Mouse (Mus musculus) olfactory bulb, adult 2 months (tissue): ENCODE data around the gene Mettl27. TPM values are rescaled to one million over a fixed set of nuclear protein-coding genes. Genes with fewer than 3 reads are reported as not detected.

ENCODE experiments used
- H3K27ac ChIP-seq: fragments of 200-500 bp; 2 replicates; pipeline ENCODE4 v1.5.1; 2012; ENCODE audit warnings: low read depth, low read length; ENCODE audit not compliant: insufficient read depth
- H3K4me1 ChIP-seq: fragments of 200-500 bp; 2 replicates; pipeline ENCODE4 v1.6.1; 2012; ENCODE audit warnings: low read length; ENCODE audit not compliant: control insufficient read depth, insufficient read depth
- H3K4me3 ChIP-seq: fragments of 200-500 bp; 2 replicates; pipeline ENCODE4 v1.5.1; 2012; ENCODE audit warnings: mild to moderate bottlenecking, low read depth, low read length, moderate library complexity; ENCODE audit not compliant: insufficient read depth
- CTCF ChIP-seq: fragments of 200-500 bp; IDR thresholded peaks from 2 replicates; pipeline ENCODE4 v1.5.1; 2012; ENCODE audit warnings: low read depth, mild to moderate bottlenecking, low read length, moderate library complexity; ENCODE audit not compliant: insufficient read depth
- POLR2A ChIP-seq: fragments of 200-500 bp; IDR thresholded peaks from 2 replicates; pipeline ENCODE4 v1.6.1; 2012; ENCODE audit warnings: mild to moderate bottlenecking, low read depth, low read length, moderate library complexity; ENCODE audit not compliant: insufficient read depth
- WGBS: fragments of 180-500 bp; shearing (Covaris S2); methylation state at CpG from one replicate; pipeline ENCODE4 v1.1.7; 2018; 5-methylcytosine and 5-hydroxymethylcytosine counted together
- polyA plus RNA-seq: library from polyadenylated mRNA; stranded (reverse); fragments of >200 nt; gene quantifications from 2 replicates; pipeline ENCODE4 v1.2.4, GENCODE M21; 2012; ENCODE audit warnings: low replicate concordance; ENCODE audit not compliant: missing spikeins, insufficient read depth, insufficient read length

Mettl27 gene
- polyA plus RNA-seq, 1 experiment, result not detected

DNA sequence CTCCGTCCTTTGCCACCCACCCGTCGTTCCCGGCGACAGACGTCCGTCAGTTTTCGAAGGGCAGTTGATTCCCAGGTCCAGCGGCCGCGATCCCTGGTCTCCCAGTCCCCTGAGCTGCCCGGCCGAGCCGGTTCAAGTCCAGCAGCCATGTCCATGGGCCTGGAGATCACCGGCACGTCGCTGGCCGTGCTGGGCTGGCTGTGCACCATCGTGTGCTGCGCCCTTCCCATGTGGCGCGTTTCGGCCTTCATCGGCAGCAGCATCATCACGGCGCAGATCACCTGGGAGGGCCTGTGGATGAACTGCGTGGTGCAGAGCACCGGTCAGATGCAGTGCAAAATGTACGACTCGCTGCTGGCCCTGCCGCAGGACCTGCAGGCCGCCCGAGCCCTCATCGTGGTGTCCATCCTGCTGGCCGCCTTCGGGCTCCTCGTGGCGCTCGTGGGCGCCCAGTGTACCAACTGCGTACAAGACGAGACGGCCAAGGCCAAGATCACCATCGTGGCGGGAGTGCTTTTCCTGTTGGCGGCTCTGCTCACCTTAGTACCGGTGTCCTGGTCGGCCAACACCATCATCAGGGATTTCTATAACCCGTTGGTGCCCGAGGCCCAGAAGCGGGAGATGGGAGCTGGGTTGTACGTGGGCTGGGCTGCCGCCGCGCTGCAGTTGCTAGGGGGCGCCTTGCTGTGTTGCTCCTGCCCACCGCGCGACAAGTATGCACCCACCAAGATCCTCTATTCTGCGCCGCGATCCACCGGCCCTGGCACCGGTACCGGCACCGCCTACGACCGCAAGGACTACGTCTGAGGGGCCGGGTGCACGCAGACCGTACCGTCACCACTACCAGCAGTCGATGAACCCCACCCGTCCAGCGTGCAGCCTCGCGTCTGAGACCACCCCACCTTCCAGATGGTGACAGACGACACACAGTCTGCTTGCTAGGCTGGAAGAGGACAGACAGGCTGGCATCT lies 54.4 kb downstream of the Mettl27 start:
- Histone ChIP-seq H3K4me1 (peaks cover 17% of the 10 kb centered on the region), H3K27ac (no peak overlapping the region), H3K4me3 (peak overlapping the region; percentile 15)
- whole genome bisulfite sequencing, result 4% methylated on average over 79 of the region's 79 CpGs
- TF ChIP-seq CTCF, result no peak
- no peak for TF ChIP-seq POLR2A

DNA sequence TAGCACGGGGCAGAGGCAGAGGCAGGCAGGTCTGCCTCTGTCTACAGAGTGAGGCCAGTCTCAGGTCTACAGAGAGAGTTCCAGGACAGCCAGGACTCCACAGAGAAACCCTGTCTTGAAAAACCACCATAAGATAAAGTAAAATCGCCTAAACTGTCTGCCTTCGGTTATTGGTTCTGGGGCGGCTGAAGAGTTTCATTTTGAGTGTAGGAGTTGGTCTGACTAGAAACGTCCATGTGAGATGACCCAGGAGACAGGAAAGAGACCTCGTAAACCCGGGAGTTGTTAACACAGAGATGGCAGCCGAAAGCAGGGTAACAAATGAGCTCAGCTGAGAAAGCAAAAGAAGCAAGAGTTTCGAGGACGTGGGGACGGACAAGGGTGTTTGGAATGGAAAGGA lies 57.0 kb downstream of the Mettl27 start:
- H3K4me1 ChIP-seq, result peaks cover 17% of the 10 kb centered on the region
- 79% methylated on average over 11 of the region's 11 CpGs for WGBS
- H3K27ac ChIP-seq, result no peak overlapping the region
- no peak overlapping the region for H3K4me3 ChIP-seq
- TF ChIP-seq POLR2A (no peak), CTCF (no peak)

DNA sequence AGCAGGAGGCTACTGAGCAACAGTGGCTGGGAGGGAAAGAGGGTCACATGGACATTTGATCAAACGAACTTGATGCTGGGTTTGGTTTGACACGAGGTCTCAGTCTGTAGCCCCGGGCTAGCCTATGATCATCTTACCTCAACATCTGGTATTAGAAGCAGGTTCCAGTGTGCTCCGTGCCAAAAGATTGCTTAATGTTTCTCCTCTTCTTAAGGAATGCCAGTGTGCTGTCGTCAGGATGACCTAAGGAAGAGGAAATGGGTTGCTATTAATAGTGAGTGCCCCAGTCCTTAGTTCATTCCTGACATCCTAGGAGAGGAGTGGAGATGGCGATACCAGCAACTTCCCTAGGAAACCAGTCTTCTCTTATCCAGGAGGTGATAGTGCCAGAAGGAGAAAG lies 57.6 kb downstream of the Mettl27 start:
- Histone ChIP-seq H3K27ac (no peak overlapping the region), H3K4me3 (no peak overlapping the region), H3K4me1 (peaks cover 17% of the 10 kb centered on the region)
- 75% methylated on average over 6 of the region's 6 CpGs for WGBS
- TF ChIP-seq POLR2A, result no peak

Other genes starting within 250 kb of the Mettl27 start
- gene Limk1, start 243.8 kb upstream of the Mettl27 start, polyA plus RNA-seq, result not detected in 2 replicates
- not detected in 2 replicates for gene Eln, start 185.0 kb upstream of the Mettl27 start, polyA plus RNA-seq
- gene Tmem270, start 25.6 kb upstream of the Mettl27 start, polyA plus RNA-seq, result not detected in 2 replicates
- gene Cldn13, start 16.8 kb upstream of the Mettl27 start, polyA plus RNA-seq, result not detected in 2 replicates
- not detected in 2 replicates for gene Cldn4, start 14.6 kb downstream of the Mettl27 start, polyA plus RNA-seq
- not detected in 2 replicates for gene Cldn3, start 53.8 kb downstream of the Mettl27 start, polyA plus RNA-seq
- not detected in 2 replicates for gene Abhd11, start 76.8 kb downstream of the Mettl27 start, polyA plus RNA-seq
- not detected in 2 replicates for gene Stx1a, start 91.1 kb downstream of the Mettl27 start, polyA plus RNA-seq
- not detected in 2 replicates for gene Dnajc30, start 131.8 kb downstream of the Mettl27 start, polyA plus RNA-seq
- gene Bud23, start 132.6 kb downstream of the Mettl27 start, polyA plus RNA-seq, result not detected in 2 replicates
- gene Vps37d, start 145.9 kb downstream of the Mettl27 start, polyA plus RNA-seq, result not detected in 2 replicates
- gene Mlxipl, start 157.5 kb downstream of the Mettl27 start, polyA plus RNA-seq, result not detected in 2 replicates
- gene Tbl2, start 217.3 kb downstream of the Mettl27 start, polyA plus RNA-seq, result not detected in 2 replicates
- not detected in 2 replicates for gene Bcl7b, start 235.9 kb downstream of the Mettl27 start, polyA plus RNA-seq